Mouse (Mus musculus) megakaryocyte, embryonic 14.5 days (primary cell): ENCODE data around the gene C1ra.
"Not testable (repeated sequence)": the region's sequence is repeated elsewhere in the genome, so short reads cannot be mapped to it uniquely, and the experiment has no call there.

Source experiments
- FLI1 ChIP-seq: IDR thresholded peaks from 2 replicates; pipeline ENCODE4 v1.6.1; 2012; ENCODE audit warnings: low read length, inconsistent platforms, mixed read lengths
- GATA1 ChIP-seq: IDR thresholded peaks from 3 replicates; pipeline ENCODE4 v1.6.1; 2012; ENCODE audit warnings: mixed read lengths, low read length, inconsistent platforms, borderline replicate concordance

GRCm38 (mm10) chr6:124483831-124484230, 28.4 kb upstream of the C1ra start:
- TF ChIP-seq GATA1, FLI1: not testable (repeated sequence)
